Mouse (Mus musculus): ENCODE results near the gene Esr1. TPM values are rescaled to one million over a fixed set of nuclear protein-coding genes. Genes with fewer than 3 reads are reported as not detected.

Gene Esr1
- polyA plus RNA-seq, 1 experiment from 2014 or later, result 0.82 TPM

- Histone ChIP-seq H3K27me3 (no peaks in the 10 kb centered on the region), H3K4me3 (no peak overlapping the region), H3K4me2 (no peak overlapping the region), H3K36me3 (no peaks in the 10 kb centered on the region), H3K9me3 (no peaks in the 10 kb centered on the region), H3K4me1 (no peaks in the 10 kb centered on the region), H3K9ac (no peak overlapping the region), H3K27ac (no peak overlapping the region)
- WGBS, result 70% methylated on average over 8 of the region's 8 CpGs
- no peak for ATAC-seq (ENCODE audit: insufficient number of reproducible peaks, low FRiP score, low TSS enrichment, low read depth)
Measured at GRCm38 (mm10) chr10:4885961-4886360, 274.6 kb downstream of the Esr1 start.

- H3K36me3 ChIP-seq, result no peaks in the 10 kb centered on the region
- WGBS, result 44% methylated on average over 1 of the region's 1 CpGs
Measured at GRCm38 (mm10) chr10:4893475-4893874, 282.1 kb downstream of the Esr1 start.

GRCm38 (mm10) chr10:4897789-4898188, 286.4 kb downstream of the Esr1 start:
- ATAC-seq (ENCODE audit: insufficient number of reproducible peaks, low FRiP score, low TSS enrichment, low read depth), result no peak

More at GRCm38 (mm10) chr10:4893475-4893874, 282.1 kb downstream of the Esr1 start:
- ATAC-seq (ENCODE audit: insufficient number of reproducible peaks, low FRiP score, low TSS enrichment, low read depth), result no peak
- no peaks in the 10 kb centered on the region for H3K9me3 ChIP-seq
- no peaks in the 10 kb centered on the region for H3K4me1 ChIP-seq
- no peak overlapping the region for H3K27ac ChIP-seq
- H3K4me2 ChIP-seq, result no peak overlapping the region
- no peak overlapping the region for H3K4me3 ChIP-seq
- no peak overlapping the region for H3K9ac ChIP-seq
- no peaks in the 10 kb centered on the region for H3K27me3 ChIP-seq

GRCm38 (mm10) chr10:4900324-4900723, 288.9 kb downstream of the Esr1 start:
- WGBS, result 61% methylated on average over 7 of the region's 7 CpGs
- Histone ChIP-seq H3K27me3 (no peaks in the 10 kb centered on the region), H3K4me1 (no peaks in the 10 kb centered on the region), H3K9me3 (no peaks in the 10 kb centered on the region), H3K36me3 (no peaks in the 10 kb centered on the region), H3K9ac (no peak overlapping the region), H3K4me2 (no peak overlapping the region), H3K27ac (no peak overlapping the region), H3K4me3 (no peak overlapping the region)
- no peak for ATAC-seq (ENCODE audit: insufficient number of reproducible peaks, low FRiP score, low TSS enrichment, low read depth)

More at GRCm38 (mm10) chr10:4897789-4898188, 286.4 kb downstream of the Esr1 start:
- Histone ChIP-seq H3K4me3 (no peak overlapping the region), H3K9ac (no peak overlapping the region), H3K27ac (no peak overlapping the region), H3K4me2 (no peak overlapping the region), H3K4me1 (no peaks in the 10 kb centered on the region), H3K27me3 (no peaks in the 10 kb centered on the region), H3K36me3 (no peaks in the 10 kb centered on the region), H3K9me3 (no peaks in the 10 kb centered on the region)
- 62% methylated on average over 4 of the region's 4 CpGs for WGBS

- ATAC-seq (ENCODE audit: insufficient number of reproducible peaks, low FRiP score, low TSS enrichment, low read depth), result no peak
- Histone ChIP-seq H3K27me3 (no peaks in the 10 kb centered on the region), H3K4me3 (no peak overlapping the region), H3K9me3 (no peaks in the 10 kb centered on the region), H3K27ac (no peak overlapping the region), H3K4me1 (no peaks in the 10 kb centered on the region), H3K36me3 (no peaks in the 10 kb centered on the region), H3K9ac (no peak overlapping the region), H3K4me2 (no peak overlapping the region)
- WGBS, result 80% methylated on average over 2 of the region's 2 CpGs
Measured at GRCm38 (mm10) chr10:4909271-4909670, 297.9 kb downstream of the Esr1 start.

GRCm38 (mm10) chr10:4910451-4910850, 299.1 kb downstream of the Esr1 start:
- Histone ChIP-seq H3K9ac (no peak overlapping the region), H3K4me3 (no peak overlapping the region), H3K27me3 (no peaks in the 10 kb centered on the region), H3K4me2 (no peak overlapping the region), H3K36me3 (no peaks in the 10 kb centered on the region), H3K4me1 (no peaks in the 10 kb centered on the region), H3K9me3 (no peaks in the 10 kb centered on the region), H3K27ac (no peak overlapping the region)
- WGBS, result 84% methylated on average over 4 of the region's 4 CpGs
- ATAC-seq (ENCODE audit: insufficient number of reproducible peaks, low FRiP score, low TSS enrichment, low read depth), result no peak

GRCm38 (mm10) chr10:4919046-4919445, 307.7 kb downstream of the Esr1 start:
- Histone ChIP-seq H3K4me2 (no peak overlapping the region), H3K4me1 (no peaks in the 10 kb centered on the region), H3K9me3 (no peaks in the 10 kb centered on the region), H3K36me3 (no peaks in the 10 kb centered on the region), H3K27me3 (no peaks in the 10 kb centered on the region), H3K4me3 (no peak overlapping the region), H3K9ac (no peak overlapping the region), H3K27ac (no peak overlapping the region)
- WGBS, result 84% methylated on average over 4 of the region's 4 CpGs
- no peak for ATAC-seq (ENCODE audit: insufficient number of reproducible peaks, low FRiP score, low TSS enrichment, low read depth)

- no peaks in the 10 kb centered on the region for H3K36me3 ChIP-seq
- 72% methylated on average over 2 of the region's 2 CpGs for WGBS
- H3K4me3 ChIP-seq, result no peak overlapping the region
- no peaks in the 10 kb centered on the region for H3K27me3 ChIP-seq
- no peak overlapping the region for H3K4me2 ChIP-seq
- no peaks in the 10 kb centered on the region for H3K9me3 ChIP-seq
- no peaks in the 10 kb centered on the region for H3K4me1 ChIP-seq
- ATAC-seq (ENCODE audit: insufficient number of reproducible peaks, low FRiP score, low TSS enrichment, low read depth), result no peak
- H3K9ac ChIP-seq, result no peak overlapping the region
- no peak overlapping the region for H3K27ac ChIP-seq
Measured at GRCm38 (mm10) chr10:4923616-4924015, 312.2 kb downstream of the Esr1 start.

GRCm38 (mm10) chr10:4924391-4924790, 313.0 kb downstream of the Esr1 start:
- Histone ChIP-seq H3K4me1 (no peaks in the 10 kb centered on the region), H3K9ac (no peak overlapping the region), H3K27ac (no peak overlapping the region), H3K27me3 (no peaks in the 10 kb centered on the region), H3K4me2 (no peak overlapping the region), H3K9me3 (no peaks in the 10 kb centered on the region), H3K36me3 (no peaks in the 10 kb centered on the region), H3K4me3 (no peak overlapping the region)
- ATAC-seq (ENCODE audit: insufficient number of reproducible peaks, low FRiP score, low TSS enrichment, low read depth), result no peak
- WGBS, result 74% methylated on average over 2 of the region's 2 CpGs

- Histone ChIP-seq H3K27ac (no peak overlapping the region), H3K4me1 (no peaks in the 10 kb centered on the region), H3K27me3 (no peaks in the 10 kb centered on the region), H3K4me2 (no peak overlapping the region), H3K4me3 (no peak overlapping the region), H3K36me3 (no peaks in the 10 kb centered on the region), H3K9me3 (no peaks in the 10 kb centered on the region), H3K9ac (no peak overlapping the region)
- ATAC-seq (ENCODE audit: insufficient number of reproducible peaks, low FRiP score, low TSS enrichment, low read depth), result no peak
- WGBS, result 82% methylated on average over 5 of the region's 5 CpGs
Measured at GRCm38 (mm10) chr10:4943148-4943547, 331.8 kb downstream of the Esr1 start.

GRCm38 (mm10) chr10:4944725-4945124, 333.3 kb downstream of the Esr1 start:
- Histone ChIP-seq H3K36me3 (no peaks in the 10 kb centered on the region), H3K27ac (no peak overlapping the region), H3K4me3 (no peak overlapping the region), H3K9me3 (no peaks in the 10 kb centered on the region), H3K4me2 (no peak overlapping the region), H3K9ac (no peak overlapping the region), H3K4me1 (no peaks in the 10 kb centered on the region), H3K27me3 (no peaks in the 10 kb centered on the region)
- no peak for ATAC-seq (ENCODE audit: insufficient number of reproducible peaks, low FRiP score, low TSS enrichment, low read depth)
- WGBS, result 61% methylated on average over 2 of the region's 2 CpGs

GRCm38 (mm10) chr10:4965768-4966167, 354.4 kb downstream of the Esr1 start:
- Histone ChIP-seq H3K4me2 (no peak overlapping the region), H3K4me1 (no peaks in the 10 kb centered on the region), H3K36me3 (no peaks in the 10 kb centered on the region), H3K4me3 (no peak overlapping the region), H3K27ac (no peak overlapping the region), H3K9ac (no peak overlapping the region), H3K27me3 (no peaks in the 10 kb centered on the region), H3K9me3 (no peaks in the 10 kb centered on the region)
- ATAC-seq (ENCODE audit: insufficient number of reproducible peaks, low FRiP score, low TSS enrichment, low read depth), result no peak
- 33% methylated on average over 1 of the region's 1 CpGs for WGBS

GRCm38 (mm10) chr10:4971156-4971555, 359.8 kb downstream of the Esr1 start:
- no peak overlapping the region for H3K27ac ChIP-seq
- H3K4me2 ChIP-seq, result no peak overlapping the region
- no peak overlapping the region for H3K4me3 ChIP-seq
- H3K27me3 ChIP-seq, result no peaks in the 10 kb centered on the region
- H3K36me3 ChIP-seq, result no peaks in the 10 kb centered on the region
- H3K4me1 ChIP-seq, result no peaks in the 10 kb centered on the region
- no peaks in the 10 kb centered on the region for H3K9me3 ChIP-seq
- no peak overlapping the region for H3K9ac ChIP-seq
- WGBS, result 74% methylated on average over 7 of the region's 7 CpGs
- no peak for ATAC-seq (ENCODE audit: insufficient number of reproducible peaks, low FRiP score, low TSS enrichment, low read depth)

All from limb, embryonic 15.5 days (tissue).